Mouse (Mus musculus) cortical plate, adult 2 months (tissue): ENCODE results near the gene Tbc1d15.

Source experiments
- CTCF ChIP-seq: fragments of 200-500 bp; IDR thresholded peaks from 2 replicates; pipeline ENCODE4 v1.5.1; 2011; ENCODE audit warnings: mild to moderate bottlenecking, control low read depth, low read length; ENCODE audit not compliant: insufficient read depth; ENCODE audit errors: extremely low read depth
- POLR2A ChIP-seq: fragments of 200-500 bp; IDR thresholded peaks from 2 replicates; pipeline ENCODE4 v1.6.1; 2011; ENCODE audit warnings: mild to moderate bottlenecking, low read length, control low read depth; ENCODE audit not compliant: insufficient read depth; ENCODE audit errors: extremely low read depth

DNA sequence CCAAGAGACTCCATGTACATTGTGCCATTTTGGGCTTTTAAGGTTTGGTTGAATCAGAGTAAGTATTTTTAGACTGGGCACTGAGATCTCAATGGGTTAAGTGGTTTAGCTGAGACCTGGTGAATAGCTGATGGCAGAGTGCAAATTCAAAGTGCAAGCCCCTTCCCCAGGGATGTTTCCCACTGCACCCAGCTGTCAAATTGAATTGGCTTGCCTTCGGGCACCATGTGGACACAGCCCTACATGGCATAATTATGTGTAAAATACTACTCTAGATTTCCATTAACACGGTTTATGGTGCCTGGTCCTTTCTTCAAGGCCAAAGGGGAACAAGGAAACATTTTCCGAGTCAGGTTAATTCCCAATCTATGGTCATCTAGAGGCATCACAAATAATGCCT is 70.2 kb downstream of the Tbc1d15 start:
- no peak for TF ChIP-seq CTCF
- no peak for TF ChIP-seq POLR2A
